Comparison of ENCODE assay signal across 7 mouse cellular contexts in genomic region chr17:47974503-47974902, GRCm38 (mm10). TPM values are rescaled to one million over a fixed set of nuclear protein-coding genes. Genes with fewer than 3 reads are reported as not detected.
DNase-seq lines count a peak whose midpoint lies in the region; ATAC-seq and TF ChIP-seq lines count a peak whose summit lies in the region.

No protein-coding gene starts in this region.

- H3K4me2 ChIP-seq in hindbrain, embryonic 12.5 days (replicated peaks): peak overlapping the region; percentile 64
- H3K4me2 ChIP-seq in liver, embryonic 16.5 days (ENCODE audit: low read depth, low read length): peak overlapping the region; percentile 51

- H3K4me1 ChIP-seq in E14TG2a.4 (replicated peaks; ENCODE audit: low read depth, low read length) (peaks cover 49% of the 10 kb centered on the region), ES-E14 (ENCODE audit: control insufficient read depth in 2 of 2, insufficient read depth in 2 of 2, low read length in 2 of 2, poor library complexity in 1 of 2) (peaks cover 8 to 14% of the 10 kb centered on the region in 2 experiments; a peak in 2 of 4 replicates)
- H3K4me1 ChIP-seq in hindbrain, embryonic 12.5 days: peaks cover 40% of the 10 kb centered on the region
- H3K4me1 ChIP-seq in liver, embryonic 16.5 days (ENCODE audit: control insufficient read depth, low read depth, low read length): peaks cover 8% of the 10 kb centered on the region

- no peak for TF ChIP-seq CTCF in E14TG2a.4 (conservative IDR thresholded peaks at IDR 0.05; ENCODE audit: low read length)

- 3% methylated on average over 13 of the region's 13 CpGs for WGBS in hindbrain, embryonic 12.5 days
- 6% methylated on average over 13 of the region's 13 CpGs for WGBS in liver, embryonic 16.5 days (ENCODE audit: insufficient replicate concordance)

- H3K9ac ChIP-seq in ES-E14 (ENCODE audit: insufficient read depth, low read depth, low read length, poor library complexity, severe bottlenecking): peak overlapping the region; percentile 19; the same call in 1 of the 2 replicates
- H3K9ac ChIP-seq in hindbrain, embryonic 12.5 days: peak overlapping the region; percentile 55; the same call in 1 of the 2 replicates
- H3K9ac ChIP-seq in liver, embryonic 16.5 days (ENCODE audit: low read depth, low read length): no peak overlapping the region

- H3K4me3 ChIP-seq in E14TG2a.4 (replicated peaks; ENCODE audit: low read length) (peak overlapping the region; percentile 74), ES-E14 (ENCODE audit: insufficient read depth in 1 of 2, low read depth in 1 of 2, low read length in 2 of 2, poor library complexity in 1 of 2, severe bottlenecking in 1 of 2) (peak overlapping the region; percentile 51 to 59)
- H3K4me3 ChIP-seq in hindbrain, embryonic 12.5 days: peak overlapping the region; percentile 31
- H3K4me3 ChIP-seq in liver, embryonic 16.5 days (ENCODE audit: low read depth, low read length): no peak overlapping the region; the same call in 1 of the 2 replicates

- peaks cover 32% of the 10 kb centered on the region for H3K27me3 ChIP-seq in E14TG2a.4 (ENCODE audit: insufficient read depth, low read length)
- H3K27me3 ChIP-seq in hindbrain, embryonic 12.5 days: peaks cover 35% of the 10 kb centered on the region
- H3K27me3 ChIP-seq in liver, embryonic 16.5 days (ENCODE audit: control insufficient read depth, insufficient read depth, low read depth, low read length): peaks cover 41% of the 10 kb centered on the region

- H3K9me3 ChIP-seq in E14TG2a.4 (ENCODE audit: low read length): no peaks in the 10 kb centered on the region
- no peaks in the 10 kb centered on the region for H3K9me3 ChIP-seq in ES-E14 (ENCODE audit: control insufficient read depth, insufficient read depth, low read depth, low read length)
- no peaks in the 10 kb centered on the region for H3K9me3 ChIP-seq in hindbrain, embryonic 12.5 days (replicated peaks)
- H3K9me3 ChIP-seq in liver, embryonic 16.5 days (replicated peaks; ENCODE audit: control insufficient read depth, low read length): no peaks in the 10 kb centered on the region

- in situ Hi-C loops in ES-E14 (cut with MboI; ENCODE audit: low sequenced_read_pairs in 2 of 2, unreplicated experiment in 2 of 2): no loop called here

- no peak overlapping the region for H3K27ac ChIP-seq in ES-E14 (ENCODE audit: insufficient read depth, low read depth, low read length, poor library complexity, severe bottlenecking)
- H3K27ac ChIP-seq in hindbrain, embryonic 12.5 days: peak overlapping the region; percentile 67
- peak overlapping the region; percentile 66 for H3K27ac ChIP-seq in liver, embryonic 16.5 days (ENCODE audit: low read length)

- peak; percentile 27 for ATAC-seq in hindbrain, embryonic 12.5 days (ENCODE audit: low FRiP score)
- peak; percentile 68 for ATAC-seq in liver, embryonic 16.5 days (ENCODE audit: low read depth)

- no peak for DNase-seq in ES-E14 (ENCODE audit: low read depth, low spot score)
- DNase-seq in T-cell, adult 2 months (ENCODE audit: low spot score): no peak
- no peak for DNase-seq in ovary, postnatal 10 days (ENCODE audit: low spot score)
- no peak for DNase-seq in gastrocnemius, adult 8-10 months (ENCODE audit: low spot score in 2 of 2)

- no peaks in the 10 kb centered on the region for H3K36me3 ChIP-seq in E14TG2a.4 (ENCODE audit: insufficient read depth, low read length)
- no peaks in the 10 kb centered on the region for H3K36me3 ChIP-seq in ES-E14 (ENCODE audit: control insufficient read depth, insufficient read depth, low read length, poor library complexity, severe bottlenecking)
- no peaks in the 10 kb centered on the region for H3K36me3 ChIP-seq in hindbrain, embryonic 12.5 days
- H3K36me3 ChIP-seq in liver, embryonic 16.5 days (ENCODE audit: control insufficient read depth, insufficient read depth): no peaks in the 10 kb centered on the region

TF ChIP-seq in ES-E14, 5 proteins besides CTCF, POLR2A, EP300 and RAD21:
- TF ChIP-seq MAFK (IDR thresholded peaks at IDR 0.05; ENCODE audit: insufficient read depth, low read depth, low read length) (no peak), ZC3H11A (IDR thresholded peaks at IDR 0.05; ENCODE audit: borderline replicate concordance, low read depth, low read length) (no peak), HCFC1 (IDR thresholded peaks at IDR 0.05; ENCODE audit: borderline replicate concordance, insufficient read depth, low read length) (no peak), CHD2 (IDR thresholded peaks at IDR 0.05; ENCODE audit: low read depth, low read length) (no peak), ZNF384 (IDR thresholded peaks at IDR 0.05; ENCODE audit: low read depth, low read length) (no peak)
TF ChIP-seq in ES-E14: peak in this region for 0.

RNA-seq across cellular contexts. Expression of gene Foxp4, which starts 50.1 kb away (rescaled TPM):
- 25.2 and 42.4 TPM in 2 replicates for total RNA-seq in ES-E14 (2012; rRNA removed)
- polyA plus RNA-seq in hindbrain, embryonic 12.5 days (2016; fragmentation: Nextera tagmentation; extraction: Ambion mirVana): 40.6 and 41.7 TPM in 2 replicates
- polyA plus RNA-seq in liver, embryonic 16.5 days (2015; fragmentation: Nextera tagmentation; extraction: Ambion mirVana): 3.4 and 4.0 TPM in 2 replicates
- total RNA-seq in gastrocnemius, adult 8-10 months (2022): 1 to 10 TPM; 5.9 to 7.8 (median 6.6) TPM
